Mouse (Mus musculus): ENCODE results near the gene Spred1. TPM values are rescaled to one million over a fixed set of nuclear protein-coding genes. Genes with fewer than 3 reads are reported as not detected.
"Not testable (repeated sequence)": the region's sequence is repeated elsewhere in the genome, so short reads cannot be mapped to it uniquely, and the experiment has no call there.

Spred1 gene
- polyA plus RNA-seq, 1 experiment from 2014 or later, result 11.5 TPM

DNA sequence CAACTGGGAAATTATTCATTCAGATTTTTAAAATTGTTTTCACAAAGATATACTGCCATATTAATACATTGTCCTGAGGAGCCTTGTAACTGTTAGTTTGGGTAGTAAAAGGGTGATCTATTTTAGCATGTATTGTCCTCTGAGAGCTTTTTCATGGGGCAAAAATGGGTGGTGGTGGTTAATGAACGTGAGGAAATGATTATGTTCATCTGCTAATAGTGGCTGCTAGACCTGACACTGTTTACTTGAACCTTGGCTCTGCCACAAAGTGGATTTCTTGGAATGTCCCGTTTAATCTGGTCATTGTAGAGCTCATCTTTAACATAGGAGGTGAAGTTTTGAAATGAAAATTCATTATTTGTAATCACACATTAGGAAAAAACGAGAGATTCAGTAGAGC lies 2.5 kb downstream of the Spred1 start:
- WGBS, result 30% methylated on average over 3 of the region's 3 CpGs
- Histone ChIP-seq H3K4me2 (ENCODE audit: low read length) (peak overlapping the region; percentile 79), H3K27me3 (replicated peaks; ENCODE audit: control insufficient read depth, insufficient read depth, low read length) (no peaks in the 10 kb centered on the region), H3K4me1 (ENCODE audit: control insufficient read depth, insufficient read depth, low read length) (peaks cover 13% of the 10 kb centered on the region), H3K4me3 (ENCODE audit: low read depth, low read length) (peak overlapping the region; percentile 91), H3K36me3 (ENCODE audit: control insufficient read depth, insufficient read depth, low read length) (no peaks in the 10 kb centered on the region), H3K9ac (ENCODE audit: low read length) (peak overlapping the region; percentile 37; the same call in 1 of the 2 replicates), H3K27ac (ENCODE audit: low read depth, low read length) (no peak overlapping the region), H3K9me3 (replicated peaks; ENCODE audit: control insufficient read depth, low read length) (no peaks in the 10 kb centered on the region)
- ATAC-seq (no peak), DNase-seq (ENCODE audit: low spot score) (no peak)

DNA sequence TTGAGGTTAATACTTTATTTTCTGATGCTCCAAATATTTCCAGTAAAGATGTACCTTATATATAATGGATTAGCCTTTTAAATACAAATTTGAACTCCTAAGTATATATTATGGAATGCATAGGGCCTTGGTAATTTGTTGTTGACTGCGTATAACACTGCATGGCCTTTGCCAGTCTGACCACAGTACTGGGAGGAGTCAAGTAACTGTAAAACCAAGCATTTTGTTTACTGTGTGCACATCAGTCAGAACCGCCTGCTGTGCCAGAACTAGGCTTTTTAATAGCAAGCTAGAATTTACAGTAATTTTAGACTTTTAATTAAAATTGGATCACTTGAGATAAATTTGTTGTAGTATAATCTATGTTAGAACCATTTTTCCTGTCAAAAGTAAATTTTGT lies 3.7 kb downstream of the Spred1 start:
- no peak for DNase-seq (ENCODE audit: low spot score)
- H3K9ac ChIP-seq (ENCODE audit: low read length), result no peak overlapping the region
- ATAC-seq, result no peak
- 66% methylated on average over 2 of the region's 2 CpGs for WGBS
- peaks cover 7% of the 10 kb centered on the region for H3K4me1 ChIP-seq (ENCODE audit: control insufficient read depth, insufficient read depth, low read length)
- H3K4me2 ChIP-seq (ENCODE audit: low read length), result no peak overlapping the region
- H3K27me3 ChIP-seq (replicated peaks; ENCODE audit: control insufficient read depth, insufficient read depth, low read length), result no peaks in the 10 kb centered on the region
- H3K4me3 ChIP-seq (ENCODE audit: low read depth, low read length), result no peak overlapping the region
- H3K36me3 ChIP-seq (ENCODE audit: control insufficient read depth, insufficient read depth, low read length), result no peaks in the 10 kb centered on the region
- no peak overlapping the region for H3K27ac ChIP-seq (ENCODE audit: low read depth, low read length)
- no peaks in the 10 kb centered on the region for H3K9me3 ChIP-seq (replicated peaks; ENCODE audit: control insufficient read depth, low read length)

DNA sequence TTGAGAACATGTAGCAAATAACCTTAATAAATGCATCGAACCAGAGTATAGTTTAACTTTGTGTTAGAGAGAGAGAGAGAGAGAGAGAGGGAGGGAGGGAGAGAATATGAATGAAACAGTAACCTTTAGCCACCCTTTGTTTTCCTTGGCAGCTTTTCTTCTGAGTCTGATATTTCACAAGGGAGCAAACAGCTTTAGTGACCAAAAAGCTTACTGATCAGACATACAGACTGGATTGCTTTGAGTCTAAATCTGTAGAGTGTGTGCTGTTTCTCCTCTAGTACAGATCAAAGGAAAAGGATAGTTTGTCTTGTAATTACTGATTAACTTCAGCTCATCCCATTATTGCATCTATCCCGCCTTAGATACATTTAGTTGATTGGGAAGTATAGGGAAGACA lies 8.0 kb downstream of the Spred1 start:
- ATAC-seq, result no peak

DNA sequence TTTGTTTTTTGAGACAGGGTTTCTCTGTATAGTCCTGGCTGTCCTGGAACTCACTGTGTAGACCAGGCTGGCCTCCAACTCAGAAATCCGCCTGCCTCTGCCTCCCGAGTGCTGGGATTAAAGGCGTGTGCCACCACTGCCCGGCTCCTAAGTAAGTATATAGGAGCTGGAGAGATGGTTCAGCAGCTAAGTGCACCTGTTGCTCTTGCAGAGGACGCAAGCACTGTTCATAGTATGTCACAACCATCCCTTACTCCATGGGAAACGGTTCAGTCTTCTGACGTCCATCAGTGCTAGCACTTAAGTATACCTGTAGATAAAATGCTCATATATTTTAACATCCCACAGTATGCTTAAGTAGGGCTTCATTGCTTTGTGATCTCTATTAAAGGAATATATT lies 9.9 kb downstream of the Spred1 start:
- not testable (repeated sequence) for H3K27ac ChIP-seq (ENCODE audit: low read depth, low read length); H3K9ac ChIP-seq (ENCODE audit: low read length); ATAC-seq; DNase-seq (ENCODE audit: low spot score); H3K36me3 ChIP-seq (ENCODE audit: control insufficient read depth, insufficient read depth, low read length); H3K4me3 ChIP-seq (ENCODE audit: low read depth, low read length); H3K27me3 ChIP-seq (replicated peaks; ENCODE audit: control insufficient read depth, insufficient read depth, low read length); H3K4me2 ChIP-seq (ENCODE audit: low read length); H3K9me3 ChIP-seq (replicated peaks; ENCODE audit: control insufficient read depth, low read length); H3K4me1 ChIP-seq (ENCODE audit: control insufficient read depth, insufficient read depth, low read length)
- WGBS, result 98% methylated on average over 7 of the region's 7 CpGs

More for the DNA sequence above, 8.0 kb downstream of the Spred1 start:
- 83% methylated on average over 2 of the region's 2 CpGs for WGBS
- no peak for DNase-seq (ENCODE audit: low spot score)
- no peak overlapping the region for H3K9ac ChIP-seq (ENCODE audit: low read length)
- peaks cover 2% of the 10 kb centered on the region for H3K4me1 ChIP-seq (ENCODE audit: control insufficient read depth, insufficient read depth, low read length)
- no peaks in the 10 kb centered on the region for H3K36me3 ChIP-seq (ENCODE audit: control insufficient read depth, insufficient read depth, low read length)
- no peak overlapping the region for H3K27ac ChIP-seq (ENCODE audit: low read depth, low read length)
- H3K27me3 ChIP-seq (replicated peaks; ENCODE audit: control insufficient read depth, insufficient read depth, low read length), result no peaks in the 10 kb centered on the region
- no peaks in the 10 kb centered on the region for H3K9me3 ChIP-seq (replicated peaks; ENCODE audit: control insufficient read depth, low read length)
- H3K4me3 ChIP-seq (ENCODE audit: low read depth, low read length), result no peak overlapping the region
- no peak overlapping the region for H3K4me2 ChIP-seq (ENCODE audit: low read length)

DNA sequence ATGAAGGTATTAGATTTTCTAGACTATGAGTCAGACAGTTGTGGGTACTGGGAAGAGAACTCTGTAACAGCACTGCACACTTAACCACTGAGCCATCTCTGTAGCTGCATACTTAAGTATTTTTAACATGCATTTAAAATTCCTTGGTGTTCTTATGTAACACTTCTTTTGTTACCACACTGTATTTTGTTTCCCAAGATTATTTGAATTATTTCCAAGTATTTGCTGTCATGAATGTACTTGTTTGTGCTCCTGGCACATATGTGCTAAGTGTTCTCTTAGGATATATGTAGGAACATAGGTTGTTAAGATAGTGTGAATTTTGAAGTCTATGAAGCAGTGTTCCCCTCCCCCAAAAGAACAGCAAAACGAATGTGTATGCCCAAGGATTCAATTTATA lies 10.7 kb downstream of the Spred1 start:
- no peak overlapping the region for H3K27ac ChIP-seq (ENCODE audit: low read depth, low read length)
- no peaks in the 10 kb centered on the region for H3K36me3 ChIP-seq (ENCODE audit: control insufficient read depth, insufficient read depth, low read length)
- H3K9ac ChIP-seq (ENCODE audit: low read length), result no peak overlapping the region
- no peaks in the 10 kb centered on the region for H3K9me3 ChIP-seq (replicated peaks; ENCODE audit: control insufficient read depth, low read length)
- no peak overlapping the region for H3K4me2 ChIP-seq (ENCODE audit: low read length)
- H3K4me1 ChIP-seq (ENCODE audit: control insufficient read depth, insufficient read depth, low read length), result no peaks in the 10 kb centered on the region
- no peak overlapping the region for H3K4me3 ChIP-seq (ENCODE audit: low read depth, low read length)
- WGBS, result 58% methylated on average over 1 of the region's 1 CpGs
- ATAC-seq, result no peak
- no peaks in the 10 kb centered on the region for H3K27me3 ChIP-seq (replicated peaks; ENCODE audit: control insufficient read depth, insufficient read depth, low read length)
- no peak for DNase-seq (ENCODE audit: low spot score)

DNA sequence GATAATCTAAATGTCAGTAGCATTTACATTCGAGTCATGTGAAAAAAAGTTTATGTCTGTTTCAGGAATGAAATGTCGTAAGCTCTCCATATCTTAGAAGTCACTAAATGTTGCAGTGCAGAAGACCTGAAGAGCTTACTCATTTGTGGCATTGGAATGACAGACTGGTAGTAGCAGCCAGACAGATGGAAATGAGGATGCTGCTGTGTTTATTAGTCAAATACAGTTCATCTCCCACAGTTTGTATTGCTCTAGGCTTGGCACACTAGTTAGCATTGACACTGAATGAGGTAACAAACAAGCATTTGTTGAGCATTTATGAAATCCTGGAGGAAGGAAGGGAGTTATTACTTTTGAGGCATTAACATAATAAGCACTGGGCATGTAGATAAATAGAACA lies 12.4 kb downstream of the Spred1 start:
- WGBS, result 94% methylated on average over 2 of the region's 2 CpGs
- H3K9ac ChIP-seq (ENCODE audit: low read length), result no peak overlapping the region
- no peak for ATAC-seq
- no peak for DNase-seq (ENCODE audit: low spot score)
- no peak overlapping the region for H3K4me2 ChIP-seq (ENCODE audit: low read length)
- no peak overlapping the region for H3K27ac ChIP-seq (ENCODE audit: low read depth, low read length)
- no peaks in the 10 kb centered on the region for H3K9me3 ChIP-seq (replicated peaks; ENCODE audit: control insufficient read depth, low read length)
- H3K4me3 ChIP-seq (ENCODE audit: low read depth, low read length), result no peak overlapping the region
- no peaks in the 10 kb centered on the region for H3K27me3 ChIP-seq (replicated peaks; ENCODE audit: control insufficient read depth, insufficient read depth, low read length)
- no peaks in the 10 kb centered on the region for H3K4me1 ChIP-seq (ENCODE audit: control insufficient read depth, insufficient read depth, low read length)
- H3K36me3 ChIP-seq (ENCODE audit: control insufficient read depth, insufficient read depth, low read length), result no peaks in the 10 kb centered on the region

DNA sequence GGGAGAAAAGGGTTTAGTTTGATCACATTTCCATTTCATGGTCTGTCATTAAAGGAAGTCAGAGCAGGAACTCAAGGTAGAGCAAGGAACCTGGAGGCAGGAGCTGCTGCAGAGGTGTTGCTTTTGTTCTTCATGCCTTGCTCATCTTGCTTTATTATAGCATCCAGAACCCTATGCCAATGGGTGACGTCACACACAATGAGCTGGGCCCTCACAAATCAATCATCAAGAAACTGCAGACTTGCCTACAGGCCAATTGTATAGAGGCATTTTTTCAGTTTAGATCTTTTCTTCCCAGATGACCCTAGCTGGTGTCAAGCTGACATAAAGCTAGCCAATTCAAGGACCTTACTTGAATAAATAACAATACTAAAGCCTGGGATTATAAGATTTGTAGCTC lies 16.6 kb downstream of the Spred1 start:
- DNase-seq (ENCODE audit: low spot score) (no peak), ATAC-seq (no peak)
- no peak overlapping the region for H3K4me3 ChIP-seq (ENCODE audit: low read depth, low read length)
- no peaks in the 10 kb centered on the region for H3K27me3 ChIP-seq (replicated peaks; ENCODE audit: control insufficient read depth, insufficient read depth, low read length)
- peaks cover 7% of the 10 kb centered on the region; the same call in 1 of the 2 replicates for H3K4me1 ChIP-seq (ENCODE audit: control insufficient read depth, insufficient read depth, low read length)
- H3K9me3 ChIP-seq (replicated peaks; ENCODE audit: control insufficient read depth, low read length), result no peaks in the 10 kb centered on the region
- no peak overlapping the region for H3K9ac ChIP-seq (ENCODE audit: low read length)
- 45% methylated on average over 1 of the region's 1 CpGs for WGBS
- H3K27ac ChIP-seq (ENCODE audit: low read depth, low read length), result no peak overlapping the region
- no peak overlapping the region for H3K4me2 ChIP-seq (ENCODE audit: low read length)
- no peaks in the 10 kb centered on the region for H3K36me3 ChIP-seq (ENCODE audit: control insufficient read depth, insufficient read depth, low read length)

DNA sequence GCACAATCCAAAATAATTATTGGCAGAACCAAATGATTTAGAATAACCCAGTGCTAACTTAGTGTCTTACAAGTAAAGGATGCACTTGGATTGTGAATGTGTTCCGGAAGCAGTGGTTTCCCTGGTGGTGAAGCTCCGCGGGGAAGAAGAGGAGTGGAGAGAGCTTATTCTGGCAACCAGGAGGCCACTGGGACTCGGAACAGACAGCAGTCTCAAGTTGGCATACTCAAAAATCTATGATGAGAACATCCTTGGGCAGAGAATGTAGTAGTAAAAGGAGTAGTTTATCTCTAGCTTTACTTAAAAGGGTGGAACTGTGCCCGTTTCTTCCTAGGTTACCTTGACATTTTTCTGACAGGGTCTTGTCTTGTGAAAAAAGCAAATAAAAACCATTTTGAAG lies 17.8 kb downstream of the Spred1 start:
- Histone ChIP-seq H3K27ac (ENCODE audit: low read depth, low read length) (no peak overlapping the region), H3K36me3 (ENCODE audit: control insufficient read depth, insufficient read depth, low read length) (no peaks in the 10 kb centered on the region), H3K9me3 (replicated peaks; ENCODE audit: control insufficient read depth, low read length) (no peaks in the 10 kb centered on the region), H3K9ac (ENCODE audit: low read length) (no peak overlapping the region), H3K4me3 (ENCODE audit: low read depth, low read length) (no peak overlapping the region), H3K27me3 (replicated peaks; ENCODE audit: control insufficient read depth, insufficient read depth, low read length) (no peaks in the 10 kb centered on the region), H3K4me2 (ENCODE audit: low read length) (no peak overlapping the region), H3K4me1 (ENCODE audit: control insufficient read depth, insufficient read depth, low read length) (peaks cover 7% of the 10 kb centered on the region; the same call in 1 of the 2 replicates)
- DNase-seq (ENCODE audit: low spot score) (no peak), ATAC-seq (no peak)
- 90% methylated on average over 5 of the region's 5 CpGs for WGBS

DNA sequence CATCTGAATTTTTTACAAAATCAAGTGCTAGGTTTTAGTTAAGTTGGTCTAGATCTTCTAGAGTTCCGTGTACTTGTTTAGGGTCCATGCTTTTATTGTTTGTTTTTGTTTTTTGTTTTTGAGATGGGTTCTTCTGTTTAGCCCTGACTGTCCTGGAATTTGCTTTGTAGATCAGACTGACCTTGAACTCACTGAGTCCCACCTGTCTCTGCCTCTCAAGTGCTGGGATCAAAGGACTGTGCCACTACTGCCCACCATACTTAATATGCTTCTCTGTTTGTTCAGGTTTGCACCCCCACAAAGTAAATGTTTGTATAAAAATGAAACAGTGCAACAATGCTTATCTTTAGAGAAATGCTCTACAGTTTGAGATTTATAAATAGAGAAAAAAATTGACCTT lies 18.8 kb downstream of the Spred1 start:
- H3K4me3 ChIP-seq (ENCODE audit: low read depth, low read length), result no peak overlapping the region
- no peak overlapping the region for H3K9ac ChIP-seq (ENCODE audit: low read length)
- H3K27ac ChIP-seq (ENCODE audit: low read depth, low read length), result no peak overlapping the region
- H3K36me3 ChIP-seq (ENCODE audit: control insufficient read depth, insufficient read depth, low read length), result no peaks in the 10 kb centered on the region
- no peaks in the 10 kb centered on the region for H3K9me3 ChIP-seq (replicated peaks; ENCODE audit: control insufficient read depth, low read length)
- WGBS, result 81% methylated on average over 1 of the region's 1 CpGs
- no peak for ATAC-seq
- DNase-seq (ENCODE audit: low spot score), result no peak
- H3K27me3 ChIP-seq (replicated peaks; ENCODE audit: control insufficient read depth, insufficient read depth, low read length), result no peaks in the 10 kb centered on the region
- no peak overlapping the region for H3K4me2 ChIP-seq (ENCODE audit: low read length)
- peaks cover 7% of the 10 kb centered on the region; the same call in 1 of the 2 replicates for H3K4me1 ChIP-seq (ENCODE audit: control insufficient read depth, insufficient read depth, low read length)

All from forebrain, embryonic 14.5 days (tissue).